Mouse (Mus musculus) testis, adult 2 months (tissue): ENCODE measurements around the gene Kcnf1. TPM values are rescaled to one million over a fixed set of nuclear protein-coding genes. Genes with fewer than 3 reads are reported as not detected.

Source experiments
- H3K27ac ChIP-seq: fragments of 200-500 bp; 2 replicates; pipeline ENCODE4 v1.5.1; 2012; ENCODE audit warnings: low read depth, low read length; ENCODE audit not compliant: control insufficient read depth, insufficient read depth
- H3K27me3 ChIP-seq: fragments of 200-500 bp; 2 replicates; pipeline ENCODE4 v1.6.1; 2012; ENCODE audit warnings: mild to moderate bottlenecking, low read length, moderate library complexity; ENCODE audit not compliant: control insufficient read depth, insufficient read depth
- H3K36me3 ChIP-seq: fragments of 200-500 bp; 2 replicates; pipeline ENCODE4 v1.6.1; 2012; ENCODE audit warnings: mild to moderate bottlenecking, low read length; ENCODE audit not compliant: control insufficient read depth, insufficient read depth
- H3K4me1 ChIP-seq: fragments of 200-500 bp; 2 replicates; pipeline ENCODE4 v1.6.1; 2012; ENCODE audit warnings: low read length; ENCODE audit not compliant: control insufficient read depth, insufficient read depth
- H3K4me3 ChIP-seq: fragments of 200-500 bp; 2 replicates; pipeline ENCODE4 v1.5.1; 2012; ENCODE audit warnings: low read depth, mild to moderate bottlenecking, low read length, moderate library complexity, mixed read lengths; ENCODE audit not compliant: control insufficient read depth
- CTCF ChIP-seq: fragments of 200-500 bp; IDR thresholded peaks from 2 replicates; pipeline ENCODE4 v1.5.1; 2012; ENCODE audit warnings: low read depth, mild to moderate bottlenecking, inconsistent platforms, low read length, moderate library complexity; ENCODE audit not compliant: control insufficient read depth, insufficient read depth, insufficient replicate concordance
- POLR2A ChIP-seq: fragments of 200-500 bp; IDR thresholded peaks from 2 replicates; pipeline ENCODE4 v1.6.1; 2012; ENCODE audit warnings: low read depth, mild to moderate bottlenecking, inconsistent platforms, low read length, moderate library complexity; ENCODE audit not compliant: control insufficient read depth
- polyA plus RNA-seq: library from polyadenylated mRNA; depleted of rRNA; stranded (reverse); fragments of >200 nt; gene quantifications from 2 replicates; pipeline ENCODE4 v1.2.3, GENCODE M21; 2012

The Kcnf1 gene
- polyA plus RNA-seq, 1 experiment, result 0.59 TPM

- no peak overlapping the region for H3K27ac ChIP-seq
- no peaks in the 10 kb centered on the region for H3K27me3 ChIP-seq
- no peak overlapping the region for H3K4me3 ChIP-seq
- no peaks in the 10 kb centered on the region for H3K36me3 ChIP-seq
- TF ChIP-seq POLR2A (no peak), CTCF (no peak)
- H3K4me1 ChIP-seq, result no peaks in the 10 kb centered on the region
These were observed 12.7 kb downstream of the Kcnf1 start for GRCm38 (mm10) chr12:17163996-17164395.

- Histone ChIP-seq H3K27ac (no peak overlapping the region), H3K27me3 (no peaks in the 10 kb centered on the region), H3K36me3 (no peaks in the 10 kb centered on the region), H3K4me3 (no peak overlapping the region), H3K4me1 (no peaks in the 10 kb centered on the region)
- TF ChIP-seq CTCF (no peak), POLR2A (no peak)
These were observed 17.1 kb downstream of the Kcnf1 start for GRCm38 (mm10) chr12:17159549-17159948.

- H3K4me1 ChIP-seq, result no peaks in the 10 kb centered on the region
- no peaks in the 10 kb centered on the region for H3K36me3 ChIP-seq
- no peak for TF ChIP-seq CTCF
- TF ChIP-seq POLR2A, result no peak
- no peak overlapping the region for H3K4me3 ChIP-seq
- no peaks in the 10 kb centered on the region for H3K27me3 ChIP-seq
- H3K27ac ChIP-seq, result no peak overlapping the region
These were observed 19.1 kb downstream of the Kcnf1 start for GRCm38 (mm10) chr12:17157558-17157957.

- no peaks in the 10 kb centered on the region for H3K36me3 ChIP-seq
- no peak overlapping the region for H3K27ac ChIP-seq
- no peak for TF ChIP-seq POLR2A
- TF ChIP-seq CTCF, result no peak
- no peaks in the 10 kb centered on the region for H3K4me1 ChIP-seq
- no peak overlapping the region for H3K4me3 ChIP-seq
- H3K27me3 ChIP-seq, result no peaks in the 10 kb centered on the region
These were observed 20.9 kb downstream of the Kcnf1 start for GRCm38 (mm10) chr12:17155781-17156180.

GRCm38 (mm10) chr12:17152840-17153239, 23.8 kb downstream of the Kcnf1 start:
- no peak overlapping the region for H3K27ac ChIP-seq
- H3K4me3 ChIP-seq, result no peak overlapping the region
- H3K27me3 ChIP-seq, result no peaks in the 10 kb centered on the region
- H3K4me1 ChIP-seq, result no peaks in the 10 kb centered on the region
- TF ChIP-seq POLR2A, result no peak
- no peak for TF ChIP-seq CTCF
- H3K36me3 ChIP-seq, result no peaks in the 10 kb centered on the region

- H3K27ac ChIP-seq, result no peak overlapping the region
- H3K36me3 ChIP-seq, result no peaks in the 10 kb centered on the region
- H3K4me1 ChIP-seq, result no peaks in the 10 kb centered on the region
- H3K27me3 ChIP-seq, result no peaks in the 10 kb centered on the region
- TF ChIP-seq POLR2A (no peak), CTCF (no peak)
- no peak overlapping the region for H3K4me3 ChIP-seq
These were observed 27.8 kb downstream of the Kcnf1 start for GRCm38 (mm10) chr12:17148920-17149319.

GRCm38 (mm10) chr12:17141791-17142190, 34.9 kb downstream of the Kcnf1 start:
- Histone ChIP-seq H3K36me3 (no peaks in the 10 kb centered on the region), H3K27ac (no peak overlapping the region), H3K27me3 (no peaks in the 10 kb centered on the region), H3K4me3 (no peak overlapping the region), H3K4me1 (no peaks in the 10 kb centered on the region)
- no peak for TF ChIP-seq POLR2A
- no peak for TF ChIP-seq CTCF

GRCm38 (mm10) chr12:17140436-17140835, 36.3 kb downstream of the Kcnf1 start:
- H3K36me3 ChIP-seq, result no peaks in the 10 kb centered on the region
- H3K27me3 ChIP-seq, result no peaks in the 10 kb centered on the region
- H3K27ac ChIP-seq, result no peak overlapping the region
- H3K4me1 ChIP-seq, result no peaks in the 10 kb centered on the region
- H3K4me3 ChIP-seq, result no peak overlapping the region
- TF ChIP-seq CTCF (no peak), POLR2A (no peak)
